Mouse (Mus musculus): Measurements from ENCODE around the gene Magel2. TPM values are rescaled to one million over a fixed set of nuclear protein-coding genes. Genes with fewer than 3 reads are reported as not detected.

The Magel2 gene
- polyA plus RNA-seq, 1 experiment from 2014 or later = 8.6 TPM

- Histone ChIP-seq H3K4me3 (ENCODE audit: low read depth, low read length) (no peak overlapping the region), H3K9ac (replicated peaks; ENCODE audit: low read length) (no peak overlapping the region), H3K4me1 (ENCODE audit: control insufficient read depth, insufficient read depth, low read length) (no peaks in the 10 kb centered on the region), H3K36me3 (replicated peaks; ENCODE audit: control insufficient read depth, insufficient read depth, low read depth, low read length) (no peaks in the 10 kb centered on the region), H3K9me3 (replicated peaks; ENCODE audit: control insufficient read depth, low read length) (no peaks in the 10 kb centered on the region), H3K27ac (replicated peaks; ENCODE audit: low read depth, low read length) (no peak overlapping the region), H3K27me3 (ENCODE audit: control insufficient read depth, insufficient read depth, low read length) (no peaks in the 10 kb centered on the region), H3K4me2 (ENCODE audit: low read depth, low read length) (no peak overlapping the region)
- WGBS = 80% methylated on average over 8 of the region's 8 CpGs
- no peak for DNase-seq (ENCODE audit: low spot score)
- ATAC-seq (replicated peaks; ENCODE audit: insufficient number of reproducible peaks, low FRiP score, low TSS enrichment, low read depth) = no peak
These were observed 10.1 kb upstream of the Magel2 start for GRCm38 (mm10) chr7:62366730-62367129.

- no peaks in the 10 kb centered on the region for H3K4me1 ChIP-seq (ENCODE audit: control insufficient read depth, insufficient read depth, low read length)
- ATAC-seq (replicated peaks; ENCODE audit: insufficient number of reproducible peaks, low FRiP score, low TSS enrichment, low read depth) (no peak), DNase-seq (ENCODE audit: low spot score) (peak; percentile 77)
- H3K27me3 ChIP-seq (ENCODE audit: control insufficient read depth, insufficient read depth, low read length) = no peaks in the 10 kb centered on the region
- H3K27ac ChIP-seq (replicated peaks; ENCODE audit: low read depth, low read length) = no peak overlapping the region
- no peak overlapping the region for H3K4me3 ChIP-seq (ENCODE audit: low read depth, low read length)
- H3K9me3 ChIP-seq (replicated peaks; ENCODE audit: control insufficient read depth, low read length) = no peaks in the 10 kb centered on the region
- H3K4me2 ChIP-seq (ENCODE audit: low read depth, low read length) = no peak overlapping the region
- H3K36me3 ChIP-seq (replicated peaks; ENCODE audit: control insufficient read depth, insufficient read depth, low read depth, low read length) = no peaks in the 10 kb centered on the region
- H3K9ac ChIP-seq (replicated peaks; ENCODE audit: low read length) = no peak overlapping the region
- WGBS = 40% methylated on average over 4 of the region's 4 CpGs
These were observed 1.2 kb upstream of the Magel2 start for GRCm38 (mm10) chr7:62375658-62376057.

- no peaks in the 10 kb centered on the region for H3K27me3 ChIP-seq (ENCODE audit: control insufficient read depth, insufficient read depth, low read length)
- 30% methylated on average over 14 of the region's 14 CpGs for WGBS
- no peaks in the 10 kb centered on the region for H3K4me1 ChIP-seq (ENCODE audit: control insufficient read depth, insufficient read depth, low read length)
- peak overlapping the region; percentile 48 for H3K4me3 ChIP-seq (ENCODE audit: low read depth, low read length)
- H3K36me3 ChIP-seq (replicated peaks; ENCODE audit: control insufficient read depth, insufficient read depth, low read depth, low read length) = no peaks in the 10 kb centered on the region
- peak overlapping the region; percentile 63 for H3K9ac ChIP-seq (replicated peaks; ENCODE audit: low read length)
- no peaks in the 10 kb centered on the region for H3K9me3 ChIP-seq (replicated peaks; ENCODE audit: control insufficient read depth, low read length)
- peak overlapping the region; percentile 64 for H3K4me2 ChIP-seq (ENCODE audit: low read depth, low read length)
- 0 out of 2 replicates have a peak overlapping the region, but pooled peaks have one; percentile 10 for H3K27ac ChIP-seq (replicated peaks; ENCODE audit: low read depth, low read length)
- peak; percentile 62 for ATAC-seq (replicated peaks; ENCODE audit: insufficient number of reproducible peaks, low FRiP score, low TSS enrichment, low read depth)
- DNase-seq (ENCODE audit: low spot score) = peak; percentile 9
These were observed 503 bp downstream of the Magel2 start for GRCm38 (mm10) chr7:62377313-62377712.

- no peak for DNase-seq (ENCODE audit: low spot score)
- no peaks in the 10 kb centered on the region for H3K36me3 ChIP-seq (replicated peaks; ENCODE audit: control insufficient read depth, insufficient read depth, low read depth, low read length)
- no peak overlapping the region for H3K27ac ChIP-seq (replicated peaks; ENCODE audit: low read depth, low read length)
- no peak for ATAC-seq (replicated peaks; ENCODE audit: insufficient number of reproducible peaks, low FRiP score, low TSS enrichment, low read depth)
- H3K4me3 ChIP-seq (ENCODE audit: low read depth, low read length) = no peak overlapping the region
- H3K27me3 ChIP-seq (ENCODE audit: control insufficient read depth, insufficient read depth, low read length) = no peaks in the 10 kb centered on the region
- no peaks in the 10 kb centered on the region for H3K9me3 ChIP-seq (replicated peaks; ENCODE audit: control insufficient read depth, low read length)
- no peak overlapping the region for H3K9ac ChIP-seq (replicated peaks; ENCODE audit: low read length)
- H3K4me1 ChIP-seq (ENCODE audit: control insufficient read depth, insufficient read depth, low read length) = no peaks in the 10 kb centered on the region
- WGBS = 83% methylated on average over 9 of the region's 9 CpGs
- no peak overlapping the region for H3K4me2 ChIP-seq (ENCODE audit: low read depth, low read length)
These were observed 1.7 kb downstream of the Magel2 start for GRCm38 (mm10) chr7:62378529-62378928.

GRCm38 (mm10) chr7:62382391-62382790 lies 5.6 kb downstream of the Magel2 start:
- WGBS = 2% methylated on average over 2 of the region's 2 CpGs
- no peak overlapping the region for H3K27ac ChIP-seq (replicated peaks; ENCODE audit: low read depth, low read length)
- H3K4me2 ChIP-seq (ENCODE audit: low read depth, low read length) = no peak overlapping the region
- no peak overlapping the region for H3K4me3 ChIP-seq (ENCODE audit: low read depth, low read length)
- H3K9me3 ChIP-seq (replicated peaks; ENCODE audit: control insufficient read depth, low read length) = no peaks in the 10 kb centered on the region
- no peaks in the 10 kb centered on the region for H3K36me3 ChIP-seq (replicated peaks; ENCODE audit: control insufficient read depth, insufficient read depth, low read depth, low read length)
- H3K27me3 ChIP-seq (ENCODE audit: control insufficient read depth, insufficient read depth, low read length) = no peaks in the 10 kb centered on the region
- DNase-seq (ENCODE audit: low spot score) = peak; percentile 66
- no peaks in the 10 kb centered on the region for H3K4me1 ChIP-seq (ENCODE audit: control insufficient read depth, insufficient read depth, low read length)
- ATAC-seq (replicated peaks; ENCODE audit: insufficient number of reproducible peaks, low FRiP score, low TSS enrichment, low read depth) = no peak; the same call in 1 of the 2 replicates
- no peak overlapping the region for H3K9ac ChIP-seq (replicated peaks; ENCODE audit: low read length)

- H3K4me3 ChIP-seq (ENCODE audit: low read depth, low read length) = no peak overlapping the region
- no peaks in the 10 kb centered on the region for H3K4me1 ChIP-seq (ENCODE audit: control insufficient read depth, insufficient read depth, low read length)
- H3K36me3 ChIP-seq (replicated peaks; ENCODE audit: control insufficient read depth, insufficient read depth, low read depth, low read length) = no peaks in the 10 kb centered on the region
- H3K27ac ChIP-seq (replicated peaks; ENCODE audit: low read depth, low read length) = no peak overlapping the region
- ATAC-seq (replicated peaks; ENCODE audit: insufficient number of reproducible peaks, low FRiP score, low TSS enrichment, low read depth) (no peak), DNase-seq (ENCODE audit: low spot score) (peak; percentile 37)
- H3K4me2 ChIP-seq (ENCODE audit: low read depth, low read length) = no peak overlapping the region
- no peaks in the 10 kb centered on the region for H3K27me3 ChIP-seq (ENCODE audit: control insufficient read depth, insufficient read depth, low read length)
- WGBS = 35% methylated on average over 4 of the region's 4 CpGs
- H3K9me3 ChIP-seq (replicated peaks; ENCODE audit: control insufficient read depth, low read length) = no peaks in the 10 kb centered on the region
- H3K9ac ChIP-seq (replicated peaks; ENCODE audit: low read length) = no peak overlapping the region
These were observed 11.5 kb downstream of the Magel2 start for GRCm38 (mm10) chr7:62388291-62388690.

- DNase-seq (ENCODE audit: low spot score) = no peak
- Histone ChIP-seq H3K4me3 (ENCODE audit: low read depth, low read length) (no peak overlapping the region), H3K27ac (replicated peaks; ENCODE audit: low read depth, low read length) (no peak overlapping the region), H3K9me3 (replicated peaks; ENCODE audit: control insufficient read depth, low read length) (no peaks in the 10 kb centered on the region), H3K4me2 (ENCODE audit: low read depth, low read length) (no peak overlapping the region), H3K27me3 (ENCODE audit: control insufficient read depth, insufficient read depth, low read length) (no peaks in the 10 kb centered on the region), H3K36me3 (replicated peaks; ENCODE audit: control insufficient read depth, insufficient read depth, low read depth, low read length) (no peaks in the 10 kb centered on the region), H3K4me1 (ENCODE audit: control insufficient read depth, insufficient read depth, low read length) (no peaks in the 10 kb centered on the region), H3K9ac (replicated peaks; ENCODE audit: low read length) (no peak overlapping the region)
- 36% methylated on average over 1 of the region's 1 CpGs for WGBS
- no peak for ATAC-seq (replicated peaks; ENCODE audit: insufficient number of reproducible peaks, low FRiP score, low TSS enrichment, low read depth)
These were observed 15.4 kb downstream of the Magel2 start for GRCm38 (mm10) chr7:62392202-62392601.

GRCm38 (mm10) chr7:62406573-62407050 lies 29.8 kb downstream of the Magel2 start:
- ATAC-seq (replicated peaks; ENCODE audit: insufficient number of reproducible peaks, low FRiP score, low TSS enrichment, low read depth) (peak; percentile 73; the same call in 1 of the 2 replicates), DNase-seq (ENCODE audit: low spot score) (peak; percentile 58)
- no peaks in the 10 kb centered on the region for H3K9me3 ChIP-seq (replicated peaks; ENCODE audit: control insufficient read depth, low read length)
- H3K9ac ChIP-seq (replicated peaks; ENCODE audit: low read length) = no peak overlapping the region; the same call in 1 of the 2 replicates
- peak overlapping the region; percentile 23 for H3K4me3 ChIP-seq (ENCODE audit: low read depth, low read length)
- H3K27me3 ChIP-seq (ENCODE audit: control insufficient read depth, insufficient read depth, low read length) = no peaks in the 10 kb centered on the region
- no peak overlapping the region for H3K27ac ChIP-seq (replicated peaks; ENCODE audit: low read depth, low read length)
- no peaks in the 10 kb centered on the region for H3K4me1 ChIP-seq (ENCODE audit: control insufficient read depth, insufficient read depth, low read length)
- 40% methylated on average over 19 of the region's 19 CpGs for WGBS
- H3K4me2 ChIP-seq (ENCODE audit: low read depth, low read length) = peak overlapping the region; percentile 42
- no peaks in the 10 kb centered on the region for H3K36me3 ChIP-seq (replicated peaks; ENCODE audit: control insufficient read depth, insufficient read depth, low read depth, low read length)
